Mouse (Mus musculus): Measurements from ENCODE around the gene Psmc2. TPM values are rescaled to one million over a fixed set of nuclear protein-coding genes. Genes with fewer than 3 reads are reported as not detected.

The Psmc2 gene
- polyA plus RNA-seq (2015; fragmentation: Nextera tagmentation; extraction: Ambion mirVana) = 163 and 169 TPM in 2 replicates

GRCm38 (mm10) chr5:21785053-21785452, at the start of gene Psmc2, which contains the start of gene Dnajc2:
Gene Psmc2, plus strand, starts transcription at chr5:21785283.
Gene Dnajc2, minus strand, starts transcription at chr5:21785251.
- no peaks in the 10 kb centered on the region for H3K9me3 ChIP-seq (ENCODE audit: control insufficient read depth, low read length)
- under 1% methylated on average over 36 of the region's 37 CpGs for WGBS
- H3K27me3 ChIP-seq (ENCODE audit: control insufficient read depth, insufficient read depth, low read depth, low read length) = no peaks in the 10 kb centered on the region
- H3K4me3 ChIP-seq (ENCODE audit: low read length) = peak within 1 kb of the TSS; percentile 98
- H3K4me1 ChIP-seq (replicated peaks; ENCODE audit: control insufficient read depth, insufficient read depth, low read length) = peaks cover 12% of the 10 kb centered on the region
- H3K9ac ChIP-seq (ENCODE audit: low read length) = peak within 1 kb of the TSS; percentile 83
- H3K27ac ChIP-seq (ENCODE audit: low read length) = peak within 1 kb of the TSS; percentile 83
- H3K36me3 ChIP-seq (ENCODE audit: control insufficient read depth, insufficient read depth, low read length) = peaks cover 21% of the 10 kb centered on the region
- ATAC-seq (ENCODE audit: low read depth) = peak; percentile 96
- H3K4me2 ChIP-seq (ENCODE audit: low read depth, low read length) = peak within 1 kb of the TSS; percentile 95

- WGBS = 25% methylated on average over 10 of the region's 10 CpGs
- Histone ChIP-seq H3K27me3 (ENCODE audit: control insufficient read depth, insufficient read depth, low read depth, low read length) (no peaks in the 10 kb centered on the region), H3K4me1 (replicated peaks; ENCODE audit: control insufficient read depth, insufficient read depth, low read length) (peaks cover 7% of the 10 kb centered on the region), H3K9ac (ENCODE audit: low read length) (peak overlapping the region; percentile 32; the same call in 1 of the 2 replicates), H3K9me3 (ENCODE audit: control insufficient read depth, low read length) (no peaks in the 10 kb centered on the region), H3K36me3 (ENCODE audit: control insufficient read depth, insufficient read depth, low read length) (peaks cover 7% of the 10 kb centered on the region; the same call in 1 of the 2 replicates), H3K4me2 (ENCODE audit: low read depth, low read length) (peak overlapping the region; percentile 36), H3K27ac (ENCODE audit: low read length) (no peak overlapping the region), H3K4me3 (ENCODE audit: low read length) (peak overlapping the region; percentile 28)
- no peak for ATAC-seq (ENCODE audit: low read depth)
These were observed 49.5 kb upstream of the Psmc2 start for GRCm38 (mm10) chr5:21735584-21735983.

- Histone ChIP-seq H3K9me3 (ENCODE audit: control insufficient read depth, low read length) (no peaks in the 10 kb centered on the region), H3K4me3 (ENCODE audit: low read length) (no peak overlapping the region), H3K4me2 (ENCODE audit: low read depth, low read length) (no peak overlapping the region), H3K27me3 (ENCODE audit: control insufficient read depth, insufficient read depth, low read depth, low read length) (no peaks in the 10 kb centered on the region), H3K27ac (ENCODE audit: low read length) (no peak overlapping the region), H3K9ac (ENCODE audit: low read length) (no peak overlapping the region), H3K36me3 (ENCODE audit: control insufficient read depth, insufficient read depth, low read length) (peaks cover 9% of the 10 kb centered on the region; the same call in 1 of the 2 replicates), H3K4me1 (replicated peaks; ENCODE audit: control insufficient read depth, insufficient read depth, low read length) (peaks cover 7% of the 10 kb centered on the region)
- 83% methylated on average over 11 of the region's 11 CpGs for WGBS
- ATAC-seq (ENCODE audit: low read depth) = no peak
These were observed 49.0 kb upstream of the Psmc2 start for GRCm38 (mm10) chr5:21736046-21736445.

GRCm38 (mm10) chr5:21736956-21737585, 48.0 kb upstream of the Psmc2 start, which contains the start of gene Pmpcb:
Gene Pmpcb, plus strand, starts transcription at chr5:21737141.
- peak within 1 kb of the TSS; percentile 91 for H3K4me3 ChIP-seq (ENCODE audit: low read length)
- H3K4me2 ChIP-seq (ENCODE audit: low read depth, low read length) = peak within 1 kb of the TSS; percentile 71
- peak within 1 kb of the TSS; percentile 89 for H3K9ac ChIP-seq (ENCODE audit: low read length)
- H3K9me3 ChIP-seq (ENCODE audit: control insufficient read depth, low read length) = no peaks in the 10 kb centered on the region
- peak; percentile 89 for ATAC-seq (ENCODE audit: low read depth)
- under 1% methylated on average over 32 of the region's 42 CpGs for WGBS
- H3K36me3 ChIP-seq (ENCODE audit: control insufficient read depth, insufficient read depth, low read length) = peaks cover 17% of the 10 kb centered on the region; the same call in 1 of the 2 replicates
- no peaks in the 10 kb centered on the region for H3K27me3 ChIP-seq (ENCODE audit: control insufficient read depth, insufficient read depth, low read depth, low read length)
- H3K27ac ChIP-seq (ENCODE audit: low read length) = peak within 1 kb of the TSS; percentile 66
- H3K4me1 ChIP-seq (replicated peaks; ENCODE audit: control insufficient read depth, insufficient read depth, low read length) = peaks cover 7% of the 10 kb centered on the region

GRCm38 (mm10) chr5:21737620-21738019, 47.5 kb upstream of the Psmc2 start:
- Histone ChIP-seq H3K27me3 (ENCODE audit: control insufficient read depth, insufficient read depth, low read depth, low read length) (no peaks in the 10 kb centered on the region), H3K4me2 (ENCODE audit: low read depth, low read length) (peak overlapping the region; percentile 71), H3K4me3 (ENCODE audit: low read length) (peak overlapping the region; percentile 91), H3K4me1 (replicated peaks; ENCODE audit: control insufficient read depth, insufficient read depth, low read length) (peaks cover 7% of the 10 kb centered on the region), H3K27ac (ENCODE audit: low read length) (no peak overlapping the region), H3K9me3 (ENCODE audit: control insufficient read depth, low read length) (no peaks in the 10 kb centered on the region), H3K36me3 (ENCODE audit: control insufficient read depth, insufficient read depth, low read length) (peaks cover 20% of the 10 kb centered on the region; the same call in 1 of the 2 replicates), H3K9ac (ENCODE audit: low read length) (peak overlapping the region; percentile 89)
- no peak for ATAC-seq (ENCODE audit: low read depth)
- WGBS = 14% methylated on average over 10 of the region's 10 CpGs

- WGBS = 79% methylated on average over 11 of the region's 11 CpGs
These were observed 46.0 kb upstream of the Psmc2 start for GRCm38 (mm10) chr5:21739120-21739519.

GRCm38 (mm10) chr5:21739881-21740280, 45.2 kb upstream of the Psmc2 start:
- ATAC-seq (ENCODE audit: low read depth) = no peak
- H3K27ac ChIP-seq (ENCODE audit: low read length) = no peak overlapping the region
- 82% methylated on average over 13 of the region's 13 CpGs for WGBS
- H3K9ac ChIP-seq (ENCODE audit: low read length) = no peak overlapping the region
- H3K27me3 ChIP-seq (ENCODE audit: control insufficient read depth, insufficient read depth, low read depth, low read length) = no peaks in the 10 kb centered on the region
- H3K4me2 ChIP-seq (ENCODE audit: low read depth, low read length) = no peak overlapping the region
- no peak overlapping the region for H3K4me3 ChIP-seq (ENCODE audit: low read length)
- peaks cover 7% of the 10 kb centered on the region for H3K4me1 ChIP-seq (replicated peaks; ENCODE audit: control insufficient read depth, insufficient read depth, low read length)
- H3K9me3 ChIP-seq (ENCODE audit: control insufficient read depth, low read length) = no peaks in the 10 kb centered on the region
- H3K36me3 ChIP-seq (ENCODE audit: control insufficient read depth, insufficient read depth, low read length) = peaks cover 42% of the 10 kb centered on the region

More at GRCm38 (mm10) chr5:21739120-21739519, 46.0 kb upstream of the Psmc2 start:
- H3K36me3 ChIP-seq (ENCODE audit: control insufficient read depth, insufficient read depth, low read length) = peaks cover 34% of the 10 kb centered on the region
- H3K27me3 ChIP-seq (ENCODE audit: control insufficient read depth, insufficient read depth, low read depth, low read length) = no peaks in the 10 kb centered on the region
- no peak overlapping the region for H3K4me2 ChIP-seq (ENCODE audit: low read depth, low read length)
- peaks cover 7% of the 10 kb centered on the region for H3K4me1 ChIP-seq (replicated peaks; ENCODE audit: control insufficient read depth, insufficient read depth, low read length)
- H3K9me3 ChIP-seq (ENCODE audit: control insufficient read depth, low read length) = no peaks in the 10 kb centered on the region
- no peak overlapping the region for H3K4me3 ChIP-seq (ENCODE audit: low read length)
- ATAC-seq (ENCODE audit: low read depth) = no peak
- H3K9ac ChIP-seq (ENCODE audit: low read length) = no peak overlapping the region
- no peak overlapping the region for H3K27ac ChIP-seq (ENCODE audit: low read length)

GRCm38 (mm10) chr5:21743606-21744005, 41.5 kb upstream of the Psmc2 start:
- H3K27me3 ChIP-seq (ENCODE audit: control insufficient read depth, insufficient read depth, low read depth, low read length) = no peaks in the 10 kb centered on the region
- no peak overlapping the region for H3K27ac ChIP-seq (ENCODE audit: low read length)
- H3K9me3 ChIP-seq (ENCODE audit: control insufficient read depth, low read length) = no peaks in the 10 kb centered on the region
- 95% methylated on average over 10 of the region's 10 CpGs for WGBS
- no peaks in the 10 kb centered on the region for H3K4me1 ChIP-seq (replicated peaks; ENCODE audit: control insufficient read depth, insufficient read depth, low read length)
- H3K4me2 ChIP-seq (ENCODE audit: low read depth, low read length) = no peak overlapping the region
- H3K36me3 ChIP-seq (ENCODE audit: control insufficient read depth, insufficient read depth, low read length) = peaks cover 64% of the 10 kb centered on the region
- no peak overlapping the region for H3K9ac ChIP-seq (ENCODE audit: low read length)
- H3K4me3 ChIP-seq (ENCODE audit: low read length) = no peak overlapping the region
- no peak for ATAC-seq (ENCODE audit: low read depth)

- Histone ChIP-seq H3K9me3 (ENCODE audit: control insufficient read depth, low read length) (no peaks in the 10 kb centered on the region), H3K9ac (ENCODE audit: low read length) (no peak overlapping the region), H3K4me2 (ENCODE audit: low read depth, low read length) (no peak overlapping the region), H3K27me3 (ENCODE audit: control insufficient read depth, insufficient read depth, low read depth, low read length) (no peaks in the 10 kb centered on the region), H3K4me3 (ENCODE audit: low read length) (no peak overlapping the region), H3K36me3 (ENCODE audit: control insufficient read depth, insufficient read depth, low read length) (peaks cover 72% of the 10 kb centered on the region), H3K4me1 (replicated peaks; ENCODE audit: control insufficient read depth, insufficient read depth, low read length) (no peaks in the 10 kb centered on the region), H3K27ac (ENCODE audit: low read length) (no peak overlapping the region)
- ATAC-seq (ENCODE audit: low read depth) = no peak
These were observed 40.4 kb upstream of the Psmc2 start for GRCm38 (mm10) chr5:21744651-21745050.
